Mouse (Mus musculus): ENCODE data around the gene Gnb5. TPM values are rescaled to one million over a fixed set of nuclear protein-coding genes. Genes with fewer than 3 reads are reported as not detected.

Gene Gnb5
- polyA plus RNA-seq, 1 experiment from 2014 or later: 33.7 TPM

Other genes starting within 250 kb of the Gnb5 start
- gene Myo5a, start 235.3 kb upstream of the Gnb5 start, polyA plus RNA-seq (2016; fragmentation: Nextera tagmentation; extraction: Ambion mirVana): 26.5 and 28.7 TPM in 2 replicates
- 0.80 and 1.1 TPM in 2 replicates for gene Myo5c, start 74.3 kb upstream of the Gnb5 start, polyA plus RNA-seq (2016; fragmentation: Nextera tagmentation; extraction: Ambion mirVana)
- not detected in 2 replicates for gene Bcl2l10, start 41.5 kb downstream of the Gnb5 start, polyA plus RNA-seq (2016; fragmentation: Nextera tagmentation; extraction: Ambion mirVana)
- gene Mapk6, start 103.7 kb downstream of the Gnb5 start, polyA plus RNA-seq (2016; fragmentation: Nextera tagmentation; extraction: Ambion mirVana): 97.1 and 100 TPM in 2 replicates
- gene Leo1, start 135.2 kb downstream of the Gnb5 start, polyA plus RNA-seq (2016; fragmentation: Nextera tagmentation; extraction: Ambion mirVana): 52.7 and 53.5 TPM in 2 replicates

Data from embryonic facial prominence, embryonic 12.5 days (tissue).